Mouse (Mus musculus): ENCODE data around the gene S1pr5.

GRCm38 (mm10) chr9:21266889-21267288 is 18.6 kb upstream of the S1pr5 start:
- TF ChIP-seq CTCF (IDR thresholded peaks at IDR 0.05; ENCODE audit: low read depth, low read length) (no peak), POLR2A (IDR thresholded peaks at IDR 0.05; ENCODE audit: borderline replicate concordance, low read depth, low read length) (no peak)

Data from bone marrow macrophage, adult 2 months (primary cell).